Mouse (Mus musculus) hindbrain, embryonic 12.5 days (tissue): ENCODE data around the gene Rerg. TPM values are rescaled to one million over a fixed set of nuclear protein-coding genes. Genes with fewer than 3 reads are reported as not detected.

ENCODE experiments used
- ATAC-seq: fragments of 200-750 bp; cut with Nextera tagmentation; 2 replicates; pipeline ENCODE4 v1.8.0; 2017; ENCODE audit warnings: moderate TSS enrichment; ENCODE audit not compliant: low FRiP score
- H3K27ac ChIP-seq: fragments of 300-500 bp; sonication (generic); 2 replicates; pipeline ENCODE4 v1.5.1; 2016; ENCODE audit warnings: mild to moderate bottlenecking
- H3K27me3 ChIP-seq: fragments of 300-500 bp; sonication (generic); 2 replicates; pipeline ENCODE4 v1.6.1; 2016; ENCODE audit warnings: mild to moderate bottlenecking
- H3K36me3 ChIP-seq: fragments of 300-500 bp; sonication (generic); 2 replicates; pipeline ENCODE4 v1.6.1; 2016; ENCODE audit warnings: mild to moderate bottlenecking
- H3K4me1 ChIP-seq: fragments of 300-500 bp; sonication (generic); 2 replicates; pipeline ENCODE4 v1.6.1; 2016
- H3K4me2 ChIP-seq: fragments of 300-500 bp; sonication (generic); replicated peaks from 2 replicates; pipeline ENCODE4 v1.6.1; 2016; ENCODE audit warnings: mild to moderate bottlenecking
- H3K4me3 ChIP-seq: fragments of 300-500 bp; sonication (generic); 2 replicates; pipeline ENCODE4 v1.5.1; 2016; ENCODE audit warnings: mild to moderate bottlenecking
- H3K9ac ChIP-seq: fragments of 300-500 bp; sonication (generic); 2 replicates; pipeline ENCODE4 v1.6.1; 2016; ENCODE audit warnings: mild to moderate bottlenecking, moderate library complexity
- H3K9me3 ChIP-seq: fragments of 300-500 bp; sonication (generic); replicated peaks from 2 replicates; pipeline ENCODE4 v1.6.1; 2016; ENCODE audit warnings: mild to moderate bottlenecking
- WGBS: fragments of 180-500 bp; shearing (Covaris S2); methylation state at CpG from one replicate; pipeline ENCODE4 v1.1.7; 2016; 5-methylcytosine and 5-hydroxymethylcytosine counted together
- polyA plus RNA-seq: library from polyadenylated mRNA; unstranded; fragments of >200 nt; fragmentation: Nextera tagmentation; extraction: Ambion mirVana; gene quantifications from 2 replicates; pipeline ENCODE4 v1.2.1, GENCODE M21; 2016

The Rerg gene
- polyA plus RNA-seq, result 3.0 and 4.1 TPM in 2 replicates

DNA sequence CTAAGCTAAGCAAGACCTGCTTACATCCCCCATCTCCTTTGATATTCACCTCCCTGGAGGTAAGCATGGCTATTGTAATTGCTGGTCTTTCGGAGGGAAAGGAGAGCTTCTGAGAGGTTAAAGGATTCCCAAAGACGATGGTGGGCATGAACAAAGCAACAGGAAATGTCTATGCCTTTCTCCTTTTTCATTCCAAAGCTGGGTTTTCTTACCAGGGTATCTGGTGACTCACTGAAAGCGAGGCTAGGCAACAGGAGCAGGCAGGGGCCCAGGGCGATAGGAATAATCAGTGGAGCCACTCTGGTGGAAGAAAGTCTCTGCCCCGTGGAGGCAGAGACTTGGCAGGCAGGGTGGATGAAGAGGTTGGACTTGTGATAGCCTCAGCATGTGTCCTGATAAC is at the start of gene Rerg:
Gene Rerg (minus strand): TSS at position 272 of the 400 bp plus-strand sequence.
- Histone ChIP-seq H3K4me2 (peak within 1 kb of the TSS; percentile 96), H3K27me3 (peaks cover 27% of the 10 kb centered on the region), H3K27ac (no peak within 1 kb of the TSS), H3K9ac (peak within 1 kb of the TSS; percentile 57), H3K4me3 (peak within 1 kb of the TSS; percentile 48), H3K9me3 (no peaks in the 10 kb centered on the region), H3K36me3 (no peaks in the 10 kb centered on the region), H3K4me1 (peaks cover 11% of the 10 kb centered on the region)
- ATAC-seq, result no peak
- 10% methylated on average over 5 of the region's 5 CpGs for WGBS

DNA sequence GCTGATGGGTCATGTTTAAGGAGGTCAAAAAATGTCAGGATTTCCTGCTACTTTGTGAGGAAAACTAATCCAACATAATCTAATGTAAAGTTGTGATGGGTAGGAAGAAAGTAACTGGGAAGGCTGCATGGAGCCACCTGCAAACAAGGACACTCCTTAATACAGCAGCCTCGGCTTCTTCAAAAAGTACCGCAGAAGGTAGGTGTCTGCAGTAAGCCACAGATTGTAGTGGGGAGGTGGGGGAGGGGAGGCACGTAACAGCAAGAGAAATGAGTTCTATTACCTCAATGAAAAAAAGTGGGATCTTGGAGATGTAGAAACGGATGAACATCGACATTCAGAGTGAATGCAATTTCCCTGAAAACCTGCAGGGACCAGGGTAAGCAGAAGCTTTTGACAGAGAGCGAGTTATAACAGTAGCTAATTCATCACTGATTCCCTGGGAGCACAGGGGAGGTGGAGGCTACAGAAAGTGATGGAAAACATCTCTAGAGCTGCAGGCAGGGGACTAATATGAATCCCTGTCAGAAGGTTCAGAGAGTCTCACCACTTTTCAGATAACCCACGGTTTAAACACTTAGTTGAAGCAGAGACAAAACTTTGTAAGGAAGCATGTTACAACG is 47.7 kb upstream of the Rerg start:
- Histone ChIP-seq H3K4me3 (no peak overlapping the region), H3K9me3 (no peaks in the 10 kb centered on the region), H3K27ac (no peak overlapping the region), H3K36me3 (no peaks in the 10 kb centered on the region), H3K9ac (no peak overlapping the region), H3K4me1 (no peaks in the 10 kb centered on the region), H3K4me2 (no peak overlapping the region), H3K27me3 (no peaks in the 10 kb centered on the region)
- no peak for ATAC-seq
- WGBS, result 80% methylated on average over 8 of the region's 8 CpGs

DNA sequence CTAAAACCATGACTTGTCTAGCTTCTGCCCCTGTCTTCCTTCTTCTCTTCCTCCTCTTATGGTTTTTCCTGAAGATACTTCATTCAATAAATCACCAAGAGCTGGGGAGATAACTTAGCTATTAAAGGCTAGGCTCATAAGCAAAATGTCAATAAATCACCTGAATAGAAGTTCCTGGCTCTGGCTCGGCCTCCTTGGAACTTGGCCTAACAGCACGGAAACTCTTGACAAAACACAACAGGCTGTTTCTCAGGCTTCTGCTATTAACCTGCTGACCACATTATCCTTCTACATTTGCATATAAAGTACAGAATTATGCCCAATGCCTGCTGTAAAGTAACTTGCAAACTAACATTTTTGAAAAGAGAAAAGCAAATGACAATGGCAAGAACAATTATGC is 41.1 kb upstream of the Rerg start:
- Histone ChIP-seq H3K27me3 (no peaks in the 10 kb centered on the region), H3K9me3 (no peaks in the 10 kb centered on the region), H3K4me3 (no peak overlapping the region), H3K9ac (no peak overlapping the region), H3K4me2 (no peak overlapping the region), H3K27ac (no peak overlapping the region), H3K4me1 (no peaks in the 10 kb centered on the region), H3K36me3 (no peaks in the 10 kb centered on the region)
- ATAC-seq, result no peak
- 88% methylated on average over 2 of the region's 2 CpGs for WGBS

DNA sequence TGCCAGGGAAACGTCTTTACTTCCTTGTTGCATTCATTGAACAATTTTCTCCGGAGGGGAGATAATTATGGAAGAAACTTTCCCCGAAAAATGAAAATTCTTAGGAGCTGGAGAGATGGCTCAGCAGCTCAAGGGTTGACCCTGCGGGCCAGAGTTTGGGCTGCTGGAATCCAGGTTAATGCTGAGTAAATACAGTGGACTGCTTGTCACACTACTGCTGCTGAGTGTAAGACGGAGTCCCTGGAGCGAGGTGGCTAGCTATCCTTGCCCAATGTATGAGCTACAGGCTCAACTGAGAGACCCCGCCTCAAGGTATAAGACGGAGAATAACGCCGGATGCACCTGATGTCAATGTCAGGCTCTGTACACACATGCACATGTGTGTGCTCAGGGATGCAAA is 40.7 kb upstream of the Rerg start:
- Histone ChIP-seq H3K4me1 (no peaks in the 10 kb centered on the region), H3K27ac (no peak overlapping the region), H3K9ac (no peak overlapping the region), H3K9me3 (no peaks in the 10 kb centered on the region), H3K4me2 (no peak overlapping the region), H3K27me3 (no peaks in the 10 kb centered on the region), H3K4me3 (no peak overlapping the region), H3K36me3 (no peaks in the 10 kb centered on the region)
- 89% methylated on average over 10 of the region's 10 CpGs for WGBS
- ATAC-seq, result no peak

DNA sequence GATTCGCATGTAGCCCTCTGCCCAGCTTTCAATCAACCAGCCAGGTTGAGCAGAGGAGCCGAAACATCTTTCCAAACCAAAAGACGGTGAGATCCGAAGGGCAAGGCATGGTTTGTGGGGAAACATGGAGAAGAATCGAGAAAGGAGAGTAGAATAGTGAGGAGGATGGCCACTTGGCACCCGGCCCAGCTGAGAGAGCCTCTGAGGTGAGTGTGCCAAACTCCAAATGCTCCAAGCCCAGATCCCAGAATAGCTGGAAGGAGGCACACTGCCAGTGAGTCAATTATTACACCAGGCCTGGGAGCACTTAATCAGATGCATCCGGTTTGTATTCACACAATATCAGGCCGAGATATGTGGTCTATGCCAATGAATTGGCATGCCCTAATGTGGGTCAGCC is 39.7 kb upstream of the Rerg start:
- Histone ChIP-seq H3K4me1 (no peaks in the 10 kb centered on the region), H3K36me3 (no peaks in the 10 kb centered on the region), H3K9me3 (no peaks in the 10 kb centered on the region), H3K4me2 (no peak overlapping the region), H3K27me3 (no peaks in the 10 kb centered on the region), H3K9ac (no peak overlapping the region), H3K4me3 (no peak overlapping the region), H3K27ac (no peak overlapping the region)
- ATAC-seq, result no peak
- WGBS, result 90% methylated on average over 8 of the region's 8 CpGs

DNA sequence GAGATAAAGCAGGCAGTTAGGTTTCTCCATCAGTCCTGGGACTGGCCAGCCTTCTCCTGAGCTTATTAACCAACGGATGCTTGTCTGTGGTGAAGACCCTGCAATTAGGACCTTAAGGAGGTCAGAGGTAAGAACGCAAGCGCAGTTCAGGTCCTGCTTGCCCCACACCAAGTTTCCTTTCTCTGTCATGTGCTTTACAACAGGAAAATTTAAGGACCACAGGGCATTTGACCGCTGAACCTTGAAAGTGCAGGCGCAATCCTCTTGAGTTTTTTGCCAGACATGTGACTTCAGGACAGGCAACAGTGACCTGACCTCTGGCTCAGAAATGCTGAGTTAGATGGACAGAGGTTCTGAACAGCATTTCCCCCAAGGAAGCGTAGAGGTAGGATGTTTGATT is 36.8 kb upstream of the Rerg start:
- no peaks in the 10 kb centered on the region for H3K9me3 ChIP-seq
- H3K27me3 ChIP-seq, result no peaks in the 10 kb centered on the region
- no peaks in the 10 kb centered on the region for H3K36me3 ChIP-seq
- 94% methylated on average over 6 of the region's 6 CpGs for WGBS
- no peak overlapping the region for H3K4me2 ChIP-seq
- H3K4me1 ChIP-seq, result no peaks in the 10 kb centered on the region
- ATAC-seq, result no peak
- H3K27ac ChIP-seq, result no peak overlapping the region
- no peak overlapping the region for H3K9ac ChIP-seq
- H3K4me3 ChIP-seq, result no peak overlapping the region

DNA sequence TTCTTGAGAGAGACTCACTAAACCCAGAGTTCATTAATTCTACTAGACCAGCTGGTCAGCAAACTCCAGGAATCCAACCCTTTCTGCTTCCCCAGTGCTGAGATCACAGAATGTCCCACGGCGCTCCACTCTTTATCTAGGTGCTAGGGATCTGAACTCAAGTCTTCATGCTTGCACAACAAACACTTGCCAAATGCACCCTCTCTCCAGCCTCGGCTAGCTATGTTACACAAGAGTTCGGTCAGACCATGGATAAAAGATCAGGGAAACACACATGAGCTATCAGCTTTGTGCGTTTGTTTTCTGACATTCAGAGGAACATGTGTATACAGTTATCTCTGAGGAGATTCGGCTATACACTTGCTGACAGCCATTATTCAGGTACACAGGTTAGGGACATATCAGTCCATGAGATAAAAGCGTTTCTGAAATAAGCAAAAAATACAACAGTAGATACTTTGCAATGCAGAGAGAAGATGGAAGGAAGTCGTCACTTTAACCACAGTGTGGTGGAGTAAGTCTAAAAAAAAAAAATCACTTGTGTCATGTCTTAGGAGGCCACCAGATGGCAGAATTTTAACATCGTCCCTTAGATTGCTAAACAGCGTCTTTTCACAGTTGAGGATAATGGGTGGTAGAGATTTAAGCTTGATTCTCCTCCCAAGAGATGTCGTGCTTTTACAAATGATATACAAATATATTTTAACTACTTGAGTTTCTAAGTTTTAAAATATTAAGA is 35.5 kb upstream of the Rerg start:
- no peaks in the 10 kb centered on the region for H3K27me3 ChIP-seq
- H3K9ac ChIP-seq, result no peak overlapping the region
- no peak overlapping the region for H3K4me2 ChIP-seq
- H3K27ac ChIP-seq, result no peak overlapping the region
- ATAC-seq, result peak; percentile 32; the same call in 1 of the 2 replicates
- no peaks in the 10 kb centered on the region for H3K36me3 ChIP-seq
- H3K9me3 ChIP-seq, result no peaks in the 10 kb centered on the region
- no peaks in the 10 kb centered on the region for H3K4me1 ChIP-seq
- 61% methylated on average over 11 of the region's 11 CpGs for WGBS
- H3K4me3 ChIP-seq, result no peak overlapping the region

DNA sequence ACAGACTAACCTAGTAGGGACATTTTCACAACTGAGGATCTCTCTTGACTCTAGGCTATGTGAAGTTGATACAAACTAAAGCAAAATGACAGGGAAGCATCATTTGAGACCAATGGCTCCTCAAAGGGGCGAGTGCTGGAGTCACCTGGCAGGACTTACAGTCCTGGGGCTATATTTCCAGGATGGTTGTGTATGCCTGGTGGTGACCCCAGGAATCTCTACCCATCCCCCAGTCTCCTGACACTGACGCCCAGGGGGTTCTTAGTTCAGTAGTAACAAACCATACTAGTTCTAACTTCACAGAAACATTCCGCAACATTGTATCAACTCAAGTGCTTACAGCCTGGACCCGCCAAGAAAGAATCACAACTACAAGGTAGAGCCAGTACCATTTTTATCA is 32.4 kb upstream of the Rerg start:
- no peak overlapping the region for H3K4me3 ChIP-seq
- H3K9me3 ChIP-seq, result no peaks in the 10 kb centered on the region
- no peak overlapping the region for H3K27ac ChIP-seq
- no peaks in the 10 kb centered on the region for H3K4me1 ChIP-seq
- WGBS, result 89% methylated on average over 4 of the region's 4 CpGs
- ATAC-seq, result no peak
- H3K36me3 ChIP-seq, result no peaks in the 10 kb centered on the region
- no peak overlapping the region for H3K9ac ChIP-seq
- no peaks in the 10 kb centered on the region for H3K27me3 ChIP-seq
- no peak overlapping the region for H3K4me2 ChIP-seq

DNA sequence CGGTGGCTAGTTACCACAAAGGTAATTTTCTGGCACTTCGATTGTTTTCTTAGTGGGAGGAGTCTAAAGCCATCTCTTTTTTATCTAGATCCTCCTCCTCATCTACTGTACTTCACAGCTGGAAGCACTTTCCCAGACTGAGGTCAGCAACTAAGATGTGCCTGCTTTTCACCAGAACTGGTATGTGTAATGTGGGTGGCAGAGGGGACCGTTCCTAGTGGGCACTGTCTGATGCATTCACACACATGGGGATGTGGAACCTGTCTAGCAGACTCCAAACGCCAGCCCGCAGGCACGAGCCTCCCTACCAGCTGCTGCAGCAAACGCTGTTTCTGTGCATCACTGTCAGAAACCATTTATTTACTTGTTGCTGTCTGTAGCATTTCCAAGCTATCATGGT is 31.3 kb upstream of the Rerg start:
- H3K36me3 ChIP-seq, result no peaks in the 10 kb centered on the region
- no peak for ATAC-seq
- H3K4me3 ChIP-seq, result no peak overlapping the region
- H3K9me3 ChIP-seq, result no peaks in the 10 kb centered on the region
- no peaks in the 10 kb centered on the region for H3K4me1 ChIP-seq
- no peak overlapping the region for H3K27ac ChIP-seq
- H3K9ac ChIP-seq, result no peak overlapping the region
- H3K4me2 ChIP-seq, result no peak overlapping the region
- WGBS, result 74% methylated on average over 7 of the region's 7 CpGs
- H3K27me3 ChIP-seq, result no peaks in the 10 kb centered on the region

DNA sequence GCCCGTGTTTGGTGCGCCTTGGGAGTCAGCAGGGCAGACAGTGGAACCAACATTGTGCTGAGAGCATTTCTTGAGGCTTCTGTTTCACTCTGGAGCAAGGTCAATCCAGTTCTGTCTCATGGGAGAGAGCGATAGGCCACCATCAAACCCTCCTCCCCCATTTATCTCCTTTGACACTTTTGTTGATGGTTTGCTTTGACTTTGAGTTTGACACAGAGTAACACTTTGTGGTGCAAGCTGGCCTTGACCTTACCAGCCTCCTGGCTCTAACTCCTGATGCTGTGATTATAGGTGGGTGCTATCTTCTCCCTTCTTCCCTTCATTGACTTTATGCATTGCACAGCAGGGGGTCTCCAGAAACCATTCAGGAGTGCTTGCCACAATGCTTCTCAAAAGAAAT is 30.9 kb upstream of the Rerg start:
- Histone ChIP-seq H3K9ac (no peak overlapping the region), H3K36me3 (no peaks in the 10 kb centered on the region), H3K4me1 (no peaks in the 10 kb centered on the region), H3K27ac (no peak overlapping the region), H3K9me3 (no peaks in the 10 kb centered on the region), H3K27me3 (no peaks in the 10 kb centered on the region), H3K4me2 (no peak overlapping the region), H3K4me3 (no peak overlapping the region)
- ATAC-seq, result no peak
- WGBS, result 84% methylated on average over 3 of the region's 3 CpGs

DNA sequence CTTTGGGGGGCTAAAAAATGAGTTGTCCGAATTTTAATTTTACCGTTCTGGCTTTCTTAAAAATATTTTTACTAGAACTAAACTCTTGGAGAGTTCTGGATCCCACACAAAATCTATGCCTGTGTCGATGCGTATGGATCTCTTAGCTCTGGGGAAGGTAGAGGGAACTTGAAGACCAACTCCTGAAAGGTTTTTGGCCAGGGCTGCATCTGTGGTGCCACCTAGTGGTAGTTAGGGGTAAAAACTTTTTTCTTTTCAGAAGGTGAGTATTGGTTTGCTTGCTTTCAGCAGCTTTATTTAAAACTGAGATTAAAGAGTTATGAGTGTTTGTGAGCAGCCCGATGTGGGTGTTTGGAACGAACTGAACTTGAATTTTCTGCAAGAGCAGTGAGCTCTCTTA is 21.8 kb upstream of the Rerg start:
- no peak overlapping the region for H3K4me2 ChIP-seq
- no peak for ATAC-seq

DNA sequence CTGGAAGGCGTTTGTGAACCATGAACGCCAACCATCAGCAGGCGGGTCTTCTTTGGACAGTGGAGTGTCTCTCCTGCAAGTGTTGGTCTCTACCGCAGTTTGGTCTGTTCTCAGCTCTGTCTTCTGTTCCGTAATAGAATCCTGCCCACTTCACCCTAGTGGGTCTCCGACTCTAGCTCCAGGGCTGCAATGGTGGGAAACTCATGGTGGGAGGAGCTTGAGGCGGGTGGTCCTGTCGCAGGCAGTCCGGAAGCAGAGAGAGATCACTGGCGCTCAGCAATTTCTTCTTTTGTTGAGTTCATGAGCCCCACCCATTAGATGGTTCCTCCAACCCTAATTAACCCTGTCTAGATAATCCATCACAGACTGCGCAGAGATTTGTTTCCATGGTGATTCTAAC is 20.7 kb upstream of the Rerg start:
- 89% methylated on average over 11 of the region's 11 CpGs for WGBS
- Histone ChIP-seq H3K27ac (no peak overlapping the region), H3K4me1 (no peaks in the 10 kb centered on the region), H3K4me3 (no peak overlapping the region), H3K9me3 (no peaks in the 10 kb centered on the region), H3K4me2 (no peak overlapping the region), H3K27me3 (no peaks in the 10 kb centered on the region), H3K36me3 (no peaks in the 10 kb centered on the region), H3K9ac (no peak overlapping the region)
- no peak for ATAC-seq

More for the DNA sequence above, 21.8 kb upstream of the Rerg start:
- Histone ChIP-seq H3K27me3 (no peaks in the 10 kb centered on the region), H3K4me3 (no peak overlapping the region), H3K27ac (no peak overlapping the region), H3K9me3 (no peaks in the 10 kb centered on the region), H3K9ac (no peak overlapping the region), H3K4me1 (no peaks in the 10 kb centered on the region), H3K36me3 (no peaks in the 10 kb centered on the region)
- WGBS, result 25% methylated on average over 6 of the region's 6 CpGs

DNA sequence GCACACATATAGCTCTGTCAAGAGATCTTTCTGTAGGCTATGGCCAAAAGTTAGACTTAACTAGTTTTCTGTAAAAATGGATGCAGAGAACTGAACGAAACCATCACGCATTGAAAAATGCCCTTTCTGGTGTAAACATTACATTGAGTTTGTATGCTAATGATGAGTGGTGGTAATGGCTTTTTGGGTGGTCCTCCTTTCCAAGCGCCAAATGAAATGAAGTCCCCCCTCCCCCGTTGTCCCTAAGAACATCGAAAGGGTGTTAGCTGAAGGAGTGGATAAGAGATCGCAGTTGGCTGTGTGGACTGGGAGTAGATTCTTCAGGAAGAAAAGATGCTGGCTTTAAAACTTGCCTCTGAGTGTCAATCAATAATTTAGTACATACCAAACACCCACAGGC is 20.3 kb upstream of the Rerg start:
- H3K4me1 ChIP-seq, result no peaks in the 10 kb centered on the region
- no peaks in the 10 kb centered on the region for H3K36me3 ChIP-seq
- no peak overlapping the region for H3K27ac ChIP-seq
- H3K9ac ChIP-seq, result no peak overlapping the region
- ATAC-seq, result no peak
- H3K9me3 ChIP-seq, result no peaks in the 10 kb centered on the region
- H3K4me3 ChIP-seq, result no peak overlapping the region
- no peak overlapping the region for H3K4me2 ChIP-seq
- WGBS, result 88% methylated on average over 6 of the region's 6 CpGs
- no peaks in the 10 kb centered on the region for H3K27me3 ChIP-seq
